Mouse (Mus musculus): ENCODE data around the gene Cblc.

DNA sequence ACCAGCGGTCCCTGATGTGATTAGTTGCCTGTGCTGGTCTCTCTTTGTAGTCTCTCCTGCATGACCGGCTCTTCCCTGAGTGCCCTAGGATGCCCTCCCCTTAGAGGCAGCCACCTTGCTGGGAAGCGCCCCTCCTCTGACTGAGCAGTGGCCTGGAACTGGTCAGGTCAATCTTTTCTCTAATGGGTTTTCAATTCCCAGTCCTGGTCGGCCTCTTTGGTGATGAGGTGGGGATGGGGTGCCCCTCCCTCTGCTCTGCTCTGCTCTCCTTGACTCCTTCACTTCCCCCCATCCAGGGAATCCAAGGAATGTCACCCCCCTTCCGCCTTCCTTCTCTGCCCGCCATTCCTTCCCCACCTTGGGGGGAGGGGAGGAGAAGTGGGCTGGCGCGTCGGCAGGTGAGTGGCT is 25.6 kb downstream of the Cblc start, which contains the start of gene Bcam:
- TF ChIP-seq CTCF (IDR thresholded peaks at IDR 0.05; ENCODE audit: low read depth, low read length) (no peak), EP300 (IDR thresholded peaks at IDR 0.05; ENCODE audit: insufficient read depth, low read depth, low read length) (peak; percentile 95)

Measured in ES-Bruce4 (cell line).